21 mouse cellular contexts compared by ENCODE assay signal in genomic region chr14:7986913-7987312, GRCm38 (mm10). TPM values are rescaled to one million over a fixed set of nuclear protein-coding genes. Genes with fewer than 3 reads are reported as not detected.
"Had no signal": no experiment of that assay in that cellular context is flagged by ENCODE, and none has a peak within 500 bp of the region (broad histone marks: within the 10 kb centered on the region; RNA-seq: fewer than 3 reads in every experiment).

No protein-coding gene starts in this region.

- H3K27ac ChIP-seq: kidney, postnatal 0 days; layer of hippocampus, adult 2 months; left cerebral cortex, adult 2 months; limb, embryonic 15.5 days; liver, embryonic 15.5 days; midbrain, embryonic 15.5 days; stomach, embryonic 15.5 days had no signal

- H3K4me3 ChIP-seq: layer of hippocampus, adult 2 months; left cerebral cortex, adult 2 months; limb, embryonic 15.5 days; liver, embryonic 15.5 days; midbrain, embryonic 15.5 days; stomach, embryonic 15.5 days had no signal

- H3K9me3 ChIP-seq: limb, embryonic 15.5 days; liver, embryonic 15.5 days; midbrain, embryonic 15.5 days; stomach, embryonic 15.5 days had no signal

- H3K4me2 ChIP-seq: limb, embryonic 15.5 days; liver, embryonic 15.5 days; lung, embryonic 14.5 days; midbrain, embryonic 11.5 days; midbrain, embryonic 15.5 days; stomach, embryonic 15.5 days had no signal

- ATAC-seq: midbrain, embryonic 15.5 days had no signal

- H3K27me3 ChIP-seq: limb, embryonic 15.5 days; liver, embryonic 15.5 days; midbrain, embryonic 15.5 days; stomach, embryonic 15.5 days had no signal

- H3K4me1 ChIP-seq: limb, embryonic 15.5 days; liver, embryonic 15.5 days; midbrain, embryonic 15.5 days; stomach, embryonic 15.5 days had no signal

- H3K9ac ChIP-seq: limb, embryonic 15.5 days; liver, embryonic 15.5 days; lung, embryonic 14.5 days; midbrain, embryonic 15.5 days; stomach, embryonic 15.5 days had no signal

- H3K36me3 ChIP-seq: limb, embryonic 15.5 days; liver, embryonic 15.5 days; midbrain, embryonic 15.5 days; stomach, embryonic 15.5 days had no signal

- DNase-seq: kidney, adult 11 months; kidney, adult 9 months; kidney, postnatal 4 days; lung, embryonic 14.5 days; right cerebral cortex, adult 18-20 months; right cerebral cortex, postnatal 25 days; thymus, adult 2 months; thymus, postnatal 25 days had no signal

RNA-seq across cellular contexts. Expression of gene Dnase1l3, which starts 7.5 kb away (rescaled TPM):
- total RNA-seq: layer of hippocampus, adult 2 months; left cerebral cortex, postnatal 25 days had no signal

RNA-seq across cellular contexts. Expression of gene Gm45521, which starts 29.8 kb away (rescaled TPM):
- total RNA-seq: layer of hippocampus, adult 2 months; layer of hippocampus, postnatal 25 days; left cerebral cortex, adult 2 months; left cerebral cortex, postnatal 25 days had no signal
- polyA plus RNA-seq: intestine, embryonic 14.5 days; kidney, postnatal 0 days; limb, embryonic 15.5 days; liver, embryonic 15.5 days; lung, embryonic 14.5 days; neural tube, embryonic 14.5 days; small intestine, adult 2 months; stomach, embryonic 15.5 days; thymus, adult 2 months had no signal
